Mouse (Mus musculus) myocyte (in vitro differentiated cells): ENCODE results near the gene Igfbp6. TPM values are rescaled to one million over a fixed set of nuclear protein-coding genes. Genes with fewer than 3 reads are reported as not detected.
A peak's percentile ranks its signal among the peaks of the same experiment; 100 is the strongest.

ENCODE experiments used
- H3K27me3 ChIP-seq: one replicate; pipeline ENCODE4 v1.6.1; 2011; ENCODE audit not compliant: control insufficient read depth, insufficient read depth, insufficient read length
- H3K36me3 ChIP-seq: one replicate; pipeline ENCODE4 v1.6.1; 2011; ENCODE audit not compliant: control insufficient read depth, insufficient read depth
- H3K4me2 ChIP-seq: one replicate; pipeline ENCODE4 v1.6.1; 2011; ENCODE audit warnings: low read depth, control low read depth
- H3K4me3 ChIP-seq: one replicate; pipeline ENCODE4 v1.5.1; 2011; ENCODE audit warnings: mild to moderate bottlenecking, control low read depth, moderate library complexity
- H3K79me2 ChIP-seq: one replicate; pipeline ENCODE4 v1.6.1; 2011; ENCODE audit not compliant: control insufficient read depth, insufficient read depth
- H3ac ChIP-seq: one replicate; pipeline ENCODE4 v1.6.1; 2011; ENCODE audit not compliant: control insufficient read depth, insufficient read length
- CEBPB ChIP-seq: IDR thresholded peaks from 2 replicates; pipeline ENCODE4 v1.6.1; 2011; ENCODE audit warnings: mild to moderate bottlenecking, moderate library complexity; ENCODE audit not compliant: poor library complexity, insufficient read depth, severe bottlenecking
- E2F4 ChIP-seq: IDR thresholded peaks from one replicate; pipeline ENCODE4 v1.6.1; 2011; ENCODE audit warnings: mild to moderate bottlenecking, control low read depth, moderate library complexity; ENCODE audit not compliant: insufficient read depth
- MAX ChIP-seq: IDR thresholded peaks from one replicate; pipeline ENCODE4 v1.6.1; 2011; ENCODE audit warnings: low read depth, mild to moderate bottlenecking, control low read depth
- MYOD1 ChIP-seq, 3 experiments: IDR thresholded peaks; one replicate each; pipeline ENCODE4 v1.6.1; 2011; ENCODE audit warnings: control low read depth in 2 of 3, low read depth in 2 of 3, mild to moderate bottlenecking in 2 of 3, moderate library complexity in 1 of 3; ENCODE audit not compliant: insufficient read length in 2 of 3, control insufficient read depth in 1 of 3
- MYOG ChIP-seq, 3 experiments: IDR thresholded peaks; one replicate each; pipeline ENCODE4 v1.6.1; 2011; ENCODE audit warnings: control low read depth in 2 of 3, low read depth in 2 of 3, mild to moderate bottlenecking in 2 of 3; ENCODE audit not compliant: insufficient read length in 2 of 3, control insufficient read depth in 1 of 3, insufficient read depth in 1 of 3
- POLR2A ChIP-seq: IDR thresholded peaks from one replicate; pipeline ENCODE4 v1.6.1; 2011; ENCODE audit warnings: low read depth, mild to moderate bottlenecking, control low read depth, moderate library complexity; ENCODE audit not compliant: insufficient read length
- POLR2AphosphoS2 ChIP-seq: IDR thresholded peaks from one replicate; pipeline ENCODE4 v1.6.1; 2011; ENCODE audit warnings: low read depth, control low read depth; ENCODE audit not compliant: insufficient read length
- REST ChIP-seq: IDR thresholded peaks from one replicate; pipeline ENCODE4 v1.6.1; 2011; ENCODE audit warnings: mild to moderate bottlenecking, control low read depth, moderate library complexity; ENCODE audit not compliant: insufficient read depth, insufficient read length
- SRF ChIP-seq: IDR thresholded peaks from one replicate; pipeline ENCODE4 v1.6.1; 2011; ENCODE audit warnings: low read depth; ENCODE audit not compliant: control insufficient read depth, insufficient read length
- TCF12 ChIP-seq: IDR thresholded peaks from one replicate; pipeline ENCODE4 v1.6.1; 2011; ENCODE audit warnings: mild to moderate bottlenecking, control low read depth; ENCODE audit not compliant: poor library complexity, insufficient read depth, severe bottlenecking
- TCF3 ChIP-seq: IDR thresholded peaks from one replicate; pipeline ENCODE4 v1.6.1; 2011; ENCODE audit warnings: low read depth, control low read depth; ENCODE audit not compliant: insufficient read length
- USF1 ChIP-seq: IDR thresholded peaks from one replicate; pipeline ENCODE4 v1.6.1; 2011; ENCODE audit warnings: low read depth, mild to moderate bottlenecking, control low read depth, moderate library complexity
- polyA plus RNA-seq: library from polyadenylated mRNA; unstranded; fragments of >200 nt; fragmentation: generic; extraction: Trizol; gene quantifications from one replicate; pipeline ENCODE4 v1.2.1, GENCODE M21; 2012; ENCODE audit warnings: missing spikeins

The Igfbp6 gene
- polyA plus RNA-seq, 1 experiment: 182 TPM

- H3K4me2 ChIP-seq: peak overlapping the region; percentile 79
- H3K36me3 ChIP-seq: peaks cover 29% of the 10 kb centered on the region
- peaks cover 20% of the 10 kb centered on the region for H3K79me2 ChIP-seq
- peak overlapping the region; percentile 27 for H3ac ChIP-seq
- H3K4me3 ChIP-seq: peak overlapping the region; percentile 33
- TF ChIP-seq TCF3 (no peak), POLR2A (no peak), TCF12 (no peak), CEBPB (no peak), USF1 (no peak), REST (no peak), MYOG (IDR thresholded peaks at IDR 0.05; ENCODE audit: control insufficient read depth in 1 of 3, insufficient read depth in 1 of 3, insufficient read length in 2 of 3, low read depth in 2 of 3) (no peak), SRF (no peak), E2F4 (no peak), POLR2AphosphoS2 (no peak), MYOD1 (IDR thresholded peaks at IDR 0.05; ENCODE audit: control insufficient read depth in 1 of 3, insufficient read length in 2 of 3, low read depth in 2 of 3) (no peak), MAX (no peak)
- H3K27me3 ChIP-seq: no peaks in the 10 kb centered on the region
Measured at GRCm38 (mm10) chr15:102135522-102136128, 8.5 kb upstream of the Igfbp6 start.

DNA sequence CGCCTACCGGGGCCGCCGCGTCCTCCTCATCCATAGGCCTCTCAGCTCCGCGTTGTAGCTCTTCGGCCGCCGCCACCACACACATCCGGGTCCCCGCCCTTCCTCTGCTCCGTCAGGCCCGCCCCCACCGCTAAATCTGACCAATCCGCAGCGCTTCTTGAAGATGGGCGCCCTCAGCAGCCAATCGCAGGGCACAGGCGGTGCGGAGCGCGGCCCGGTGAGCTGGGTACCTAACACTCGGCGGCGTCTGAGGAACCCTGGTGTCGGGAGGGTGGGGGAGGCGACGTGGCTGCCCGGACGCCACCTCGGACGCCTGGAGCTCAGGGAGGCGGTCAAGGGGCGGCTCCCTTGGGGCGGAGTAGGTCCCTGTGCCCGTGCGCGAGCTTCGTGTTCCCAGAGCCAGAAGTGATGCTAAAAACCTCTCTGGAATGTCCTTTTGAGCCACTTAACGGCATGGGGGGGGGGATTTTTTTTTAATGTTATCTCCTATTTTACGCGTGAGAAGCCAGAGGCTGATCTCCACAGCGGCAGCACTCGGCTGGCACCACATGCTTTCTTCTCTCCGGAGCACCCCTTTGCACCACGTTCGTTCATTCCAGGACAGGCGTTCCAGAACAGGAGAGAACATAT lies 7.9 kb upstream of the Igfbp6 start, which contains the start of gene Spryd3:
Spryd3 (minus strand) TSS at position 106 of the 630 bp plus-strand sequence.
- TF ChIP-seq POLR2AphosphoS2: peak; percentile 70
- TF ChIP-seq E2F4: peak; percentile 36
- peak; percentile 52 for TF ChIP-seq SRF
- no peak for TF ChIP-seq MYOG (IDR thresholded peaks at IDR 0.05; ENCODE audit: control insufficient read depth in 1 of 3, insufficient read depth in 1 of 3, insufficient read length in 2 of 3, low read depth in 2 of 3)
- TF ChIP-seq TCF12: no peak
- TF ChIP-seq TCF3: no peak
- TF ChIP-seq USF1: no peak
- peak in 1 of 3 experiments; percentile 16 for TF ChIP-seq MYOD1 (IDR thresholded peaks at IDR 0.05; ENCODE audit: control insufficient read depth in 1 of 3, insufficient read length in 2 of 3, low read depth in 2 of 3)
- TF ChIP-seq MAX: no peak
- TF ChIP-seq CEBPB: no peak
- TF ChIP-seq REST: no peak
- TF ChIP-seq POLR2A: peak; percentile 86
- Histone ChIP-seq H3K4me3 (peak within 1 kb of the TSS; percentile 33), H3K27me3 (no peaks in the 10 kb centered on the region)

GRCm38 (mm10) chr15:102141120-102141519 lies 3.0 kb upstream of the Igfbp6 start:
- no peaks in the 10 kb centered on the region for H3K79me2 ChIP-seq
- no peak for TF ChIP-seq CEBPB
- no peak for TF ChIP-seq POLR2A
- TF ChIP-seq TCF12: no peak
- TF ChIP-seq MYOD1 (IDR thresholded peaks at IDR 0.05; ENCODE audit: control insufficient read depth in 1 of 3, insufficient read length in 2 of 3, low read depth in 2 of 3): no peak
- no peak for TF ChIP-seq USF1
- no peak for TF ChIP-seq E2F4
- TF ChIP-seq POLR2AphosphoS2: no peak
- TF ChIP-seq MYOG (IDR thresholded peaks at IDR 0.05; ENCODE audit: control insufficient read depth in 1 of 3, insufficient read depth in 1 of 3, insufficient read length in 2 of 3, low read depth in 2 of 3): no peak
- no peak for TF ChIP-seq SRF
- TF ChIP-seq MAX: no peak
- TF ChIP-seq TCF3: no peak
- TF ChIP-seq REST: no peak
- H3K27me3 ChIP-seq: no peaks in the 10 kb centered on the region
- no peak overlapping the region for H3K4me3 ChIP-seq
- no peak overlapping the region for H3K4me2 ChIP-seq
- H3K36me3 ChIP-seq: no peaks in the 10 kb centered on the region
- H3ac ChIP-seq: no peak overlapping the region

More for the DNA sequence above, 7.9 kb upstream of the Igfbp6 start, which contains the start of gene Spryd3:
- Histone ChIP-seq H3ac (peak within 1 kb of the TSS; percentile 27), H3K4me2 (peak within 1 kb of the TSS; percentile 96), H3K36me3 (peaks cover 23% of the 10 kb centered on the region), H3K79me2 (peaks cover 20% of the 10 kb centered on the region)

- H3K4me3 ChIP-seq: peak overlapping the region; percentile 59
Measured at GRCm38 (mm10) chr15:102142914-102143912, 949 bp upstream of the Igfbp6 start.

More at GRCm38 (mm10) chr15:102142914-102143912, 949 bp upstream of the Igfbp6 start:
- H3ac ChIP-seq: no peak overlapping the region
- H3K36me3 ChIP-seq: no peaks in the 10 kb centered on the region
- peak overlapping the region; percentile 89 for H3K4me2 ChIP-seq
- TF ChIP-seq TCF3 (no peak), E2F4 (no peak), POLR2AphosphoS2 (no peak), CEBPB (0 out of 2 replicates have a peak, but pooled peaks have one; percentile 30), POLR2A (peak; percentile 50), MYOG (IDR thresholded peaks at IDR 0.05; ENCODE audit: control insufficient read depth in 1 of 3, insufficient read depth in 1 of 3, insufficient read length in 2 of 3, low read depth in 2 of 3) (no peak), MYOD1 (IDR thresholded peaks at IDR 0.05; ENCODE audit: control insufficient read depth in 1 of 3, insufficient read length in 2 of 3, low read depth in 2 of 3) (no peak), TCF12 (no peak), SRF (no peak), REST (no peak), USF1 (no peak), MAX (no peak)
- H3K27me3 ChIP-seq: no peaks in the 10 kb centered on the region
- peaks cover 5% of the 10 kb centered on the region for H3K79me2 ChIP-seq
